Comparison of ENCODE assay signal across 21 mouse cellular contexts in genomic region chr5:38084616-38085015, GRCm38 (mm10). TPM values are rescaled to one million over a fixed set of nuclear protein-coding genes. Genes with fewer than 3 reads are reported as not detected.
DNase-seq lines count a peak whose midpoint lies in the region; ATAC-seq lines count a peak whose summit lies in the region.
"Had no signal": no experiment of that assay in that cellular context is flagged by ENCODE, and none has a peak within 500 bp of the region (broad histone marks: within the 10 kb centered on the region; RNA-seq: fewer than 3 reads in every experiment).

No protein-coding gene starts in this region.

- ATAC-seq in hindbrain, embryonic 16.5 days, result no peak
- no peak for ATAC-seq in midbrain, embryonic 14.5 days (ENCODE audit: low FRiP score, low TSS enrichment)
- no peak for ATAC-seq in midbrain, embryonic 13.5 days
- no peak for ATAC-seq in embryonic facial prominence, embryonic 11.5 days (replicated peaks; ENCODE audit: insufficient number of reproducible peaks, low FRiP score, low TSS enrichment, low read depth)
- ATAC-seq in limb, embryonic 12.5 days (ENCODE audit: insufficient number of reproducible peaks, insufficient read depth, low FRiP score, low TSS enrichment, low read depth), result no peak
- ATAC-seq in megakaryocyte, adult 5-6 weeks (ENCODE audit: poor library complexity, severe bottlenecking), result no peak
- ATAC-seq: activated CD4-positive, CD25-positive, alpha-beta regulatory T cell, adult 4 months; forebrain, embryonic 15.5 days; intestine, postnatal 0 days; liver, postnatal 0 days had no signal

- 5% methylated on average over 8 of the region's 8 CpGs for WGBS in hindbrain, embryonic 10.5 days
- WGBS in hindbrain, embryonic 16.5 days, result 19% methylated on average over 8 of the region's 8 CpGs
- WGBS in midbrain, embryonic 14.5 days, result 9% methylated on average over 8 of the region's 8 CpGs
- 8% methylated on average over 8 of the region's 8 CpGs for WGBS in midbrain, embryonic 13.5 days
- 5% methylated on average over 8 of the region's 8 CpGs for WGBS in embryonic facial prominence, embryonic 11.5 days
- 13% methylated on average over 8 of the region's 8 CpGs for WGBS in limb, embryonic 12.5 days

- H3K9ac ChIP-seq in hindbrain, embryonic 16.5 days (ENCODE audit: low read depth, low read length), result no peak overlapping the region
- H3K9ac ChIP-seq in midbrain, embryonic 14.5 days (replicated peaks; ENCODE audit: low read length), result no peak overlapping the region
- no peak overlapping the region for H3K9ac ChIP-seq in midbrain, embryonic 13.5 days (replicated peaks)
- no peak overlapping the region for H3K9ac ChIP-seq in embryonic facial prominence, embryonic 11.5 days (replicated peaks; ENCODE audit: low read length)
- H3K9ac ChIP-seq in limb, embryonic 12.5 days (replicated peaks), result no peak overlapping the region
- H3K9ac ChIP-seq: forebrain, embryonic 15.5 days; hindbrain, embryonic 15.5 days; liver, postnatal 0 days had no signal

- H3K4me2 ChIP-seq in hindbrain, embryonic 16.5 days (ENCODE audit: low read length), result no peak overlapping the region
- no peak overlapping the region for H3K4me2 ChIP-seq in midbrain, embryonic 14.5 days (ENCODE audit: low read length)
- no peak overlapping the region for H3K4me2 ChIP-seq in midbrain, embryonic 13.5 days (replicated peaks)
- H3K4me2 ChIP-seq in embryonic facial prominence, embryonic 11.5 days (ENCODE audit: low read depth, low read length), result no peak overlapping the region
- no peak overlapping the region for H3K4me2 ChIP-seq in limb, embryonic 12.5 days
- H3K4me2 ChIP-seq: forebrain, embryonic 15.5 days; hindbrain, embryonic 15.5 days had no signal

- H3K36me3 ChIP-seq in hindbrain, embryonic 10.5 days, result no peaks in the 10 kb centered on the region
- no peaks in the 10 kb centered on the region for H3K36me3 ChIP-seq in hindbrain, embryonic 16.5 days (ENCODE audit: control insufficient read depth, insufficient read depth, low read length)
- H3K36me3 ChIP-seq in midbrain, embryonic 14.5 days (ENCODE audit: control insufficient read depth, insufficient read depth, low read length), result no peaks in the 10 kb centered on the region
- H3K36me3 ChIP-seq in midbrain, embryonic 13.5 days, result no peaks in the 10 kb centered on the region
- no peaks in the 10 kb centered on the region for H3K36me3 ChIP-seq in embryonic facial prominence, embryonic 11.5 days (replicated peaks; ENCODE audit: control insufficient read depth, insufficient read depth, low read depth, low read length)
- H3K36me3 ChIP-seq in limb, embryonic 12.5 days, result no peaks in the 10 kb centered on the region
- H3K36me3 ChIP-seq: forebrain, embryonic 15.5 days; heart, embryonic 10.5 days; hindbrain, embryonic 15.5 days had no signal

- DNase-seq in hindbrain, embryonic 10.5 days (ENCODE audit: low spot score), result peak; percentile 55
- DNase-seq in midbrain, embryonic 14.5 days, result peak; percentile 47
- peak; percentile 62 for DNase-seq in embryonic facial prominence, embryonic 11.5 days (ENCODE audit: low spot score)
- DNase-seq in cerebellum, adult 8-10 months, result no peak
- DNase-seq: adrenal gland, postnatal 25 days; cerebellum, adult 2 months; heart, postnatal 10 days; liver, postnatal 0 days; lung, postnatal 14 days; right cerebral cortex, adult 18-20 months had no signal

- no peaks in the 10 kb centered on the region for H3K9me3 ChIP-seq in hindbrain, embryonic 10.5 days
- H3K9me3 ChIP-seq in hindbrain, embryonic 16.5 days (ENCODE audit: control insufficient read depth, low read length), result no peaks in the 10 kb centered on the region
- H3K9me3 ChIP-seq in midbrain, embryonic 14.5 days (ENCODE audit: control insufficient read depth, low read length), result no peaks in the 10 kb centered on the region
- H3K9me3 ChIP-seq in midbrain, embryonic 13.5 days, result no peaks in the 10 kb centered on the region
- no peaks in the 10 kb centered on the region for H3K9me3 ChIP-seq in embryonic facial prominence, embryonic 11.5 days (replicated peaks; ENCODE audit: control insufficient read depth, low read length)
- H3K9me3 ChIP-seq in limb, embryonic 12.5 days, result no peaks in the 10 kb centered on the region
- H3K9me3 ChIP-seq: forebrain, embryonic 15.5 days; G1E; heart, embryonic 10.5 days; hindbrain, embryonic 15.5 days had no signal

- peak overlapping the region; percentile 66 for H3K27ac ChIP-seq in hindbrain, embryonic 10.5 days
- no peak overlapping the region for H3K27ac ChIP-seq in hindbrain, embryonic 16.5 days (ENCODE audit: low read depth, low read length)
- no peak overlapping the region for H3K27ac ChIP-seq in midbrain, embryonic 14.5 days (replicated peaks; ENCODE audit: low read depth, low read length)
- no peak overlapping the region for H3K27ac ChIP-seq in midbrain, embryonic 13.5 days
- H3K27ac ChIP-seq in embryonic facial prominence, embryonic 11.5 days (replicated peaks; ENCODE audit: low read depth, low read length), result 0 out of 2 replicates have a peak overlapping the region, but pooled peaks have one; percentile 35
- H3K27ac ChIP-seq in limb, embryonic 12.5 days, result 0 out of 2 replicates have a peak overlapping the region, but pooled peaks have one; percentile 41
- H3K27ac ChIP-seq: forebrain, embryonic 15.5 days; heart, embryonic 10.5 days; hindbrain, embryonic 15.5 days had no signal

- H3K4me3 ChIP-seq in hindbrain, embryonic 10.5 days, result no peak overlapping the region
- H3K4me3 ChIP-seq in hindbrain, embryonic 16.5 days (ENCODE audit: low read length), result no peak overlapping the region
- no peak overlapping the region for H3K4me3 ChIP-seq in midbrain, embryonic 14.5 days (replicated peaks; ENCODE audit: low read depth, low read length)
- H3K4me3 ChIP-seq in midbrain, embryonic 13.5 days (replicated peaks), result no peak overlapping the region
- no peak overlapping the region for H3K4me3 ChIP-seq in embryonic facial prominence, embryonic 11.5 days (ENCODE audit: low read depth, low read length)
- H3K4me3 ChIP-seq in limb, embryonic 12.5 days (replicated peaks), result no peak overlapping the region
- H3K4me3 ChIP-seq: erythroblast, embryonic 14.5 days; forebrain, embryonic 15.5 days; heart, embryonic 10.5 days; hindbrain, embryonic 15.5 days had no signal

- peaks cover 60% of the 10 kb centered on the region for H3K4me1 ChIP-seq in hindbrain, embryonic 10.5 days (replicated peaks)
- H3K4me1 ChIP-seq in hindbrain, embryonic 16.5 days (ENCODE audit: control insufficient read depth, insufficient read depth, low read depth, low read length), result no peaks in the 10 kb centered on the region
- no peaks in the 10 kb centered on the region for H3K4me1 ChIP-seq in midbrain, embryonic 14.5 days (ENCODE audit: control insufficient read depth, insufficient read depth, low read length)
- peaks cover 22% of the 10 kb centered on the region for H3K4me1 ChIP-seq in midbrain, embryonic 13.5 days (replicated peaks)
- H3K4me1 ChIP-seq in embryonic facial prominence, embryonic 11.5 days (ENCODE audit: control insufficient read depth, insufficient read depth, low read length), result 0 out of 2 replicates have a peak, but pooled peaks cover 3% of the 10 kb centered on the region
- peaks cover 37% of the 10 kb centered on the region for H3K4me1 ChIP-seq in limb, embryonic 12.5 days (replicated peaks)

- H3K27me3 ChIP-seq in hindbrain, embryonic 10.5 days (ENCODE audit: insufficient read depth, poor library complexity, severe bottlenecking), result no peaks in the 10 kb centered on the region
- no peaks in the 10 kb centered on the region for H3K27me3 ChIP-seq in hindbrain, embryonic 16.5 days (replicated peaks; ENCODE audit: control insufficient read depth, insufficient read depth, low read length)
- 0 out of 2 replicates have a peak, but pooled peaks cover 8% of the 10 kb centered on the region for H3K27me3 ChIP-seq in midbrain, embryonic 14.5 days (ENCODE audit: control insufficient read depth, insufficient read depth, low read length)
- 0 out of 2 replicates have a peak, but pooled peaks cover 15% of the 10 kb centered on the region for H3K27me3 ChIP-seq in midbrain, embryonic 13.5 days
- no peaks in the 10 kb centered on the region for H3K27me3 ChIP-seq in embryonic facial prominence, embryonic 11.5 days (ENCODE audit: control insufficient read depth, insufficient read depth, low read length)
- H3K27me3 ChIP-seq in limb, embryonic 12.5 days, result peaks cover 20% of the 10 kb centered on the region
- H3K27me3 ChIP-seq: forebrain, embryonic 15.5 days; hindbrain, embryonic 15.5 days had no signal

RNA-seq across cellular contexts. Expression of gene Stx18, which starts 46.1 kb away (rescaled TPM):
- polyA plus RNA-seq in hindbrain, embryonic 10.5 days (2016; fragmentation: Nextera tagmentation; extraction: Ambion mirVana), result 52.0 and 52.7 TPM in 2 replicates
- 36.5 and 38.5 TPM in 2 replicates for polyA plus RNA-seq in hindbrain, embryonic 16.5 days (2015; fragmentation: Nextera tagmentation; extraction: Ambion mirVana)
- 29.5 and 33.2 TPM in 2 replicates for polyA plus RNA-seq in midbrain, embryonic 14.5 days (2014; fragmentation: Nextera tagmentation; extraction: Ambion mirVana)
- 34.9 and 36.5 TPM in 2 replicates for polyA plus RNA-seq in midbrain, embryonic 13.5 days (2015; fragmentation: Nextera tagmentation; extraction: Ambion mirVana)
- 65.1 and 71.4 TPM in 2 replicates for polyA plus RNA-seq in embryonic facial prominence, embryonic 11.5 days (2014; fragmentation: Nextera tagmentation; extraction: Ambion mirVana)
- polyA plus RNA-seq in limb, embryonic 12.5 days (2016; fragmentation: Nextera tagmentation; extraction: Ambion mirVana), result 62.1 and 65.3 TPM in 2 replicates
- 22.8 and 28.6 TPM in 2 replicates for total RNA-seq in megakaryocyte, adult 5-6 weeks (2015)
- 36.1 and 49.0 TPM in 2 replicates for total RNA-seq in megakaryocyte, adult 5-6 weeks (2017)

Comparison
In these comparisons a context has a peak if more than half of its experiments do, and no peak if none do; other contexts are left out.
1. H3K27ac ChIP-seq: peak in hindbrain, embryonic 10.5 days (single experiment), embryonic facial prominence, embryonic 11.5 days (single experiment) and limb, embryonic 12.5 days (single experiment); none in hindbrain, embryonic 16.5 days (single experiment), midbrain, embryonic 14.5 days (single experiment) and midbrain, embryonic 13.5 days (single experiment).